Mouse (Mus musculus) G1E (cell line): Measurements from ENCODE around the gene D430042O09Rik.

Source experiments
- CTCF ChIP-seq: IDR thresholded peaks from 2 replicates; pipeline ENCODE4 v1.5.1; 2012; ENCODE audit warnings: low read depth, low read length, inconsistent platforms, mixed read lengths
- TAL1 ChIP-seq: conservative IDR thresholded peaks from 2 replicates; pipeline ENCODE4 v1.6.1; 2012; ENCODE audit warnings: low read depth, low read length, inconsistent platforms, mixed read lengths

GRCm38 (mm10) chr7:125871404-125872201 is 163.9 kb downstream of the D430042O09Rik start:
- TF ChIP-seq CTCF (no peak), TAL1 (no peak)
